Mouse (Mus musculus) thymus, postnatal 4 days (tissue): ENCODE results near the gene Bpifa3.
"Not testable (repeated sequence)": the region's sequence is repeated elsewhere in the genome, so short reads cannot be mapped to it uniquely, and the experiment has no call there.

Experiments
- DNase-seq: peaks from one replicate; pipeline ENCODE4 v3.0.0; 2021

Gene Bpifa3

GRCm38 (mm10) chr2:154130120-154130519 is at the start of gene Bpifa3:
Gene Bpifa3, plus strand, starts transcription at chr2:154130336.
- DNase-seq = no peak

- DNase-seq = no peak
Observed at GRCm38 (mm10) chr2:154097734-154098133, 32.4 kb upstream of the Bpifa3 start.

GRCm38 (mm10) chr2:154117381-154117780 is 12.8 kb upstream of the Bpifa3 start:
- DNase-seq = no peak

DNA sequence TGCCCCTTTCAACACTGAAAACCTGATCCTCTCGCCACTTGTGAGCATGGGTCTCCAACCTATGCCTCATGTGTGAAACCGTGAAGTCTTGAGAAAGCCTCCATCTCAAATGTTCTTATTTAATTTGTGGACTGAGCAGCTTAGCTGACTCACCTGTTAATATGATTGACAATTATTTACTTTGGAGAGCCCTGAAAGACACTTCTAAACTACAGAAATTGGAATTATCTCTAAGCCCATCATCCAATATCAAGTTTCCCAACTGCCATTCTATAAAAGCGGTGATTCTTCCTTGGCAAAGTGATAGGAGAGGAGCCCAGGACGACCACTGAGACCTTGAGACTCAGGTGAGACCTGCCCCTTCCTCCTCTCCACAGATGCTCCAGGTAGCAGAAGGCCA is 12.4 kb downstream of the Bpifa3 start, which contains the start of gene Bpifa1:
Bpifa1 (plus strand) TSS at position 301 of the 400 bp plus-strand sequence.
- DNase-seq = no peak

- no peak for DNase-seq
Observed at GRCm38 (mm10) chr2:154143735-154144134, 13.6 kb downstream of the Bpifa3 start.

DNA sequence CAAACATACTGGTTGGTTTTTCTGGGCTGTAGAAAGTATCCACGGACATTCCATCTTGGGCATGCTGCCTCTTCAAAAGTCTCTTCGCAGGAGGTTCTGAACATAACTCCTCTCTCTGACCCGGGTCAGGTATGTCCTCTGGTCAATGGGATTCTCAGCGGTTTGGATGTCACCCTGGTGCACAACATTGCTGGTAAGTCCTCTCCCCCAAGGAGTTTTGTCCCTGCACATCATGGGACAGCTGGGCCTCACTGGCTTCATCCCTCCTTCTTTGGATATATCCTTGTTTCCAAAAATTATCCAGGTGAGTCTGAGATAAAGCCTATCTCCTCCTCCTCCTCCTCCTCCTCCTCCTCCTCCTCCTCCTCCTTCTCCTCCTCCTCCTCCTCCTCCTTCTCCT is 17.4 kb downstream of the Bpifa3 start:
- no peak for DNase-seq

- peak; percentile 72 for DNase-seq
Observed at GRCm38 (mm10) chr2:154158433-154158832, 28.3 kb downstream of the Bpifa3 start.

DNA sequence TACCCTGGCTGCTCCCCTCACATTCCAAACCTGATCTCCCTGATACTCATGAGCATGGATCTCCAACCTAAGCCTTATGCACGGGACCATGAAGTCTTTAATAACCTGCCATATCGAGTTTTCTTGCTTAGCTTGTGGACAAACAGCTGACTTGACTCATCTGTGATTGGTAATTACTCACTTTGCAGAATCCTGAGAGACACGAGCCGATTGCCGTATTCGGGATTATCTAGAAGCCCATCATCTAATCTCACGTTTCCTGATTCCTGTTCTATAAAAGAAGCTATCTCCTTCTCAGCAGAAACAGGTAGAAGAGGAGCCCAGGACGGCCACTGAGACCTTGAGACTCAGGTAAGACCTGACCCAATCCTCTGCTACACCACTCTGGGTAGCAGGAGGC is 32.2 kb downstream of the Bpifa3 start, which contains the start of gene Bpifa5:
Bpifa5 (plus strand) TSS at position 301 of the 400 bp plus-strand sequence.
- DNase-seq = no peak

GRCm38 (mm10) chr2:154163306-154163705 is 33.2 kb downstream of the Bpifa3 start:
- no peak for DNase-seq

GRCm38 (mm10) chr2:154169172-154169571 is 39.0 kb downstream of the Bpifa3 start:
- DNase-seq = no peak

DNA sequence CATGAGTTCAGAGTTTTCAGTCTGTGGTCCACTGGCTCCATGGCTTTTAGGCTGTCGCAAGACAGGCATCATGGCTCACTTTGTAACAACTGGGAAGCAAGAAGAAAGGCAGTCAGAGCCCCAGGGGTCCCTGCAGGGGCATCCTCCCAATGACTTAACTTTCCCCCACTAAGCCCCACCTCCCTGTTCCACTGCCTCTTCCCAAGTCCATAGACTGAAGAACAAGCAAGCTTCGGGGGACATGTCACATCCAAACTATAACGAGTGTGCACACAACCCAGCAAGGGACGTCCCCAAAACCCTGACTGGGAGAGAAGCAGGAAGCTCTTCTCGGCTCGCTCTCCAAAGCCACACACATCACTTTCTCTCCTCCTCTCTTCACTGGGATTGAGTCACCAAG is 41.5 kb downstream of the Bpifa3 start:
- no peak for DNase-seq

GRCm38 (mm10) chr2:154173313-154173712 is 43.2 kb downstream of the Bpifa3 start:
- DNase-seq = peak; percentile 35

- not testable (repeated sequence) for DNase-seq
Observed at GRCm38 (mm10) chr2:154181900-154182299, 51.8 kb downstream of the Bpifa3 start.

- DNase-seq = not testable (repeated sequence)
Observed at GRCm38 (mm10) chr2:154183061-154183460, 52.9 kb downstream of the Bpifa3 start.

- DNase-seq = no peak
Observed at GRCm38 (mm10) chr2:154185319-154185718, 55.2 kb downstream of the Bpifa3 start.

- DNase-seq = no peak
Observed at GRCm38 (mm10) chr2:154185748-154186147, 55.6 kb downstream of the Bpifa3 start.

DNA sequence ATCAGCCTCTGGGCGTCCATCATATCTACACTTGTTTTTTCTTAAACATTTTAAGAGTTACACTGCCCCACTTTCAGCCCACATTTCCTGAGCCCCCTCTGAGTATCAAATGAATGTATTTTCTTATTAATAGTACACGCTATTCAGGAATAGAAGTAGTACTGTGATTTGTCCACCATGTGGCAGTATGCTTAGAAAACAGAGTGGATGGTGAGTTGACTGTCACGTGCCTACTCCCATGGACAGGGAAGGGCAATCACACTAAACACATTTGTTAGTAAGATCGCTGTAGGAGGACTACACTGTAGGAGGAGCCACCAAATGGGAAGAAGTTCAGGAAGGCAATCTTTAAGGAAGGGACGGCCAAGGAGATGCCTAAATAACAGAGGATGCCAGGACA is 57.3 kb downstream of the Bpifa3 start:
- DNase-seq = no peak
